Mouse (Mus musculus) thymus, postnatal 36 days (tissue): ENCODE results near the gene Atg4b.
"Not testable (repeated sequence)": the region's sequence is repeated elsewhere in the genome, so short reads cannot be mapped to it uniquely, and the experiment has no call there.

Experiments used
- DNase-seq, 2 experiments: peaks; one replicate each; pipeline ENCODE4 v3.0.0; 2022; ENCODE audit warnings: mixed read lengths in 2 of 2

Gene Atg4b

DNA sequence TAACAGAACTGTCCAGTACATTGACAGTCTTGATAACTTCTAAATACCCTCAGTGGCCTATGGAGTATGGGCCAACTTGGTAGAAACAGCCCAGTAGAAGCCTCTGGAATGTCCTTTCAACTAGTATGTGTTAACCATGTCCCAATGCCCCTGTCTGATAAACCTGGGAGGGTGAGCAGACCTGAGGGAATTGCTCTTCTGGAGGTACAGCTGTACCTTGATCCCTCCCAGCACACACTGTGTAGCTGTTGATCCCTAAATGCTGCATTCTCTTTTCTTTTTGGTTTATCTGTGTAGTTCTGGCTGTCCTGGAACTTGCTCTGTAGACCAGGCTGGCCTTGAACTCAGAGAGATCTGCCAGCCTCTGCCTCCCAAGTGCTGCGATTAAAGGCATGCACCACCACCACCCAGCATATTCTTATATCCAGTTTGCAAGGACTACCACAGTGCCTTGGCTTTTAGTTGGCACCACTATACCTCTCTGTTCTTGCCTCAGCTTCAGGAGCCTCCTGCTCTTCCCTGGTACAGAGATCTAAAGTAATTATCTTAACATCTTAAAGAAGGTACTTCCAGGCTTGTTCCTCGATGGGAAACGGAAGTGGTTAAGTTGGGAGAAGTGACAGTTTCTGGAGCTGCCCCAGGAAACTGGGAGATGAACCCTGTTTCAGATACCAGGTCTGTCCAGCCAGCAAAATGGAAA lies 72.6 kb downstream of the Atg4b start:
- no peak for DNase-seq

- no peak for DNase-seq
Observed at GRCm38 (mm10) chr1:93824609-93825008, 73.3 kb downstream of the Atg4b start, which contains the start of gene D2hgdh. Gene D2hgdh, plus strand, starts transcription at chr1:93824909.

DNA sequence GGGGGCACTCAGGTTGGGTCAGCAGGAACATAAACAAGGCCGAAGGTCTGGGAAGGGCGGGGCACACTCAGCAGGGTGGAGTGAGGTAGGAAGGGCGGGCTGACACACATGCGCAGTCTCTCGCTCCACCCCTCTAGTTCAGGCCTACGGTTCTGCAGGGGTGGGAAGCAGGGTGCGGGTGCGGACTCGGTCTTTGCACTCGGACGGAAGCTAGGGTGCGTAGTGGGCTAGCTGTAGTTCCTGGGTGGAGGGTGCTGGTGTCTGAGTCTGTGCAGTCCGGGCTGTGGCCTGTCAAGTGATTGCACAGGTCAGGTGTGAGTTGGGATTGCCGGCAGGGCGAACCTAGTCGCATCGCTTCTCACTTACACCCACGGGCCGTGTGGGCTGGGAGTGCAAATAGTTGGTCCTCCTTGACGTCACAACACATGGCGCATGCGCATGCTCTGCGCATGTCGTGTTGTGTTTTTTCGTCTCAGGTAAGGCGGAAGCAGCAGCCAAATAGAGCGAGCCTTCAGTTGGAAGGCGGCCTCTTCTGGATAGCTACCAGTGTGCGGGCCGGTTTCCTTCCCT lies 73.9 kb downstream of the Atg4b start:
- peak; percentile 94 to 95 for DNase-seq

- peak; percentile 18 to 21 for DNase-seq
Observed at GRCm38 (mm10) chr1:93825771-93826539, 74.7 kb downstream of the Atg4b start.

DNA sequence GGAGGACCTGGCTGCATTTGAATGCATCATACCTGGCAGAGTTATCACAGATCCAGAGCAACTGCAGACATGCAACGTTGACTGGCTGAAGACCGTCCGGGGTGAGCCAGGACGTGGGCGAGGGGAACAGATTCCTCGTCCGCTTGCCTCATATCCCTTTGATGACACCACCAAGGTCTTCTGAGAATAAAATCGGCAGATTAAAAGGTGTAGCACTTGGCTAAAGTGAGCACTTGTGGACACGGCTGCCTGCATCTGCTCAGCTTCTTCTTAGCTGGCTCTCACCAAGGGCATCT lies 75.2 kb downstream of the Atg4b start:
- DNase-seq: no peak

- DNase-seq: not testable (repeated sequence)
Observed at GRCm38 (mm10) chr1:93832754-93833360, 81.6 kb downstream of the Atg4b start.

GRCm38 (mm10) chr1:93834671-93835150 lies 83.4 kb downstream of the Atg4b start:
- no peak for DNase-seq

GRCm38 (mm10) chr1:93835211-93835610 lies 83.9 kb downstream of the Atg4b start:
- DNase-seq: no peak

DNA sequence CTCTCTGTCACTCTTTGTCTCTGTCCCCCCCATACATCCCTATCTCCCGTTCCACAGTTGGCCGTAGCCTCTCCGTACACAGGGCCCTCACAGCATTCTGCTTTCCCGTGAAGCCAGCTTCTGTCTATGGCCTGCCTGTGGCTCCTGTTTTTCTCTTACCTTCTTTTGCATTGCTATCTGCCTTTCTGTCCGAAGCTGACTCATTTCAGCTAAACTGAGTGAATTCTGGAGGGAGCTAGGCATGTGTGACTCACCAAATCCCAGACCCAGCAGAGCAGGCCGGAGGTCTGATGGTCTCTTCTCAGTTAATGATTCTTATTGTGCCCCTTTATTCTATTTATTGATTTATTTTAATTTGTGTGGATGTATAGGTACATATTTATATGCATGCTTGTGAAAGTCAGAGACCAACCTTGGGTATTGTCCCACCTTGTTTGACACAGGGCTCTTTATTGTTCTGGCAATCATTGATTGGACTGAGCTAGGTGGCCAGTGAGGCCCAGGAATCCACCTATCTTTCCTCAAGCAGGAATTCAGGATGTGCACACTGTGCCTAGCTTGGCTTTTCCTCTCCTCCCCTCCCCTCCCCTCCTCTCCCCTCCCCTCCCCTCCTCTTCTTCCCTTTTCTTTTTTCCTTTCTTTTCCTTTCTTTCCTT lies 84.7 kb downstream of the Atg4b start:
- DNase-seq: no peak

DNA sequence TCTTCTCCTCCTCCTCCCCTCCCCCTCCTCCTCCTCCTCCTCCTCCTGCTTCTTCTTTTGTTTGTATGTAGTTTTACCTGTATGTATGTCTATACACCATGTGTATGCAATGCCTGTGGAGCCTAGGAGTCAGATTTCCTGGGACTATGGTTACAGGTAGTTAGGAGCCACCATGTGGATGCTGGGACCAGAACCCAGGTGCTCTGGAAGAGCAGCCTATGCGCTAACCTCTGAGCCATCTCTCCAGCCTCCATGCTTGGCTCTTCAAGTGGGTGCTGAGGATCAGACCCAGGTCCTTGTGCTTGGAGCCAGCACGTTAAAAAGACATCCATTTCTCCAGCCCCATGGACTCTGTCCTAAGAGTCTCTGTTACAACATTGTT lies 85.2 kb downstream of the Atg4b start:
- DNase-seq: no peak

- DNase-seq: no peak
Observed at GRCm38 (mm10) chr1:93837335-93837734, 86.0 kb downstream of the Atg4b start.

DNA sequence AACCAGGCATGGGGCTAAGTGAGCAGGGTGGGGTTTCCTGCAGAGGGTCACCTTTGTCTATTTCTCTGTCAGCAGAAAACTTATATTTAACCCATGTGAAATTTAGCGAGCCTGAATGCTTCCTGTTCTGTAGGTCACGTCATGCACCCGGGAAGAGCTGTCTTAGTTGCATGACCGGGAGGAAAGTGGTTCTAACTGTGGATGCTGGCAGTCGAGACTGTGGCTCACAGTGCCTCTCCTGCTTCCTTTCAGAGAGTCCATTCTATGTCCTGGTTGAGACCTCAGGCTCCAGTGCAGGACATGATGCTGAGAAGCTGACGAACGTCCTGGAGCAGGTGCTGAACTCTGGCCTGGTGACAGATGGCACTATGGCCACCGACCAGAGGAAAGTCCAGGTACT lies 87.3 kb downstream of the Atg4b start:
- DNase-seq: not testable (repeated sequence)
